Mouse (Mus musculus) ES-E14 (cell line): ENCODE data around the gene Aldh1l1. TPM values are rescaled to one million over a fixed set of nuclear protein-coding genes. Genes with fewer than 3 reads are reported as not detected.

ENCODE experiments used
- DNase-seq: peaks from one replicate; pipeline ENCODE4 v3.0.0-alpha.2; 2013; ENCODE audit warnings: low read depth, low spot score
- H3K27ac ChIP-seq: 2 replicates; pipeline ENCODE4 v1.5.1; 2012; ENCODE audit warnings: low read depth, mild to moderate bottlenecking, low read length, moderate library complexity, mixed read lengths; ENCODE audit not compliant: poor library complexity, insufficient read depth, severe bottlenecking
- H3K36me3 ChIP-seq: 2 replicates; pipeline ENCODE4 v1.6.1; 2012; ENCODE audit warnings: mild to moderate bottlenecking, low read length, moderate library complexity, mixed read lengths; ENCODE audit not compliant: control insufficient read depth, poor library complexity, insufficient read depth, severe bottlenecking
- H3K4me1 ChIP-seq, 2 experiments: fragments of 150-350 bp in 1 of 2; sonication (generic) in 1 of 2; 2 replicates each; pipeline ENCODE4 v1.6.1; 2012; ENCODE audit warnings: low read length in 2 of 2, mild to moderate bottlenecking in 1 of 2, mixed read lengths in 1 of 2; ENCODE audit not compliant: control insufficient read depth in 2 of 2, insufficient read depth in 2 of 2, poor library complexity in 1 of 2
- H3K4me3 ChIP-seq, 2 experiments: fragments of 150-350 bp in 1 of 2; sonication (generic) in 1 of 2; 2 replicates each; pipeline ENCODE4 v1.5.1; 2012; ENCODE audit warnings: low read length in 2 of 2, low read depth in 1 of 2, mild to moderate bottlenecking in 1 of 2, mixed read lengths in 1 of 2; ENCODE audit not compliant: insufficient read depth in 1 of 2, poor library complexity in 1 of 2, severe bottlenecking in 1 of 2
- H3K9ac ChIP-seq: 2 replicates; pipeline ENCODE4 v1.6.1; 2012; ENCODE audit warnings: low read depth, mild to moderate bottlenecking, low read length, mixed read lengths; ENCODE audit not compliant: poor library complexity, insufficient read depth, severe bottlenecking
- H3K9me3 ChIP-seq: fragments of 150-350 bp; sonication (generic); 2 replicates; pipeline ENCODE4 v1.6.1; 2012; ENCODE audit warnings: low read depth, mild to moderate bottlenecking, low read length; ENCODE audit not compliant: control insufficient read depth, insufficient read depth
- CHD2 ChIP-seq: IDR thresholded peaks from 2 replicates; pipeline ENCODE4 v1.6.1; 2014; ENCODE audit warnings: mild to moderate bottlenecking, low read depth, low read length, inconsistent platforms
- HCFC1 ChIP-seq: IDR thresholded peaks from 2 replicates; pipeline ENCODE4 v1.6.1; 2012; ENCODE audit warnings: low read length, inconsistent platforms, borderline replicate concordance; ENCODE audit not compliant: insufficient read depth
- MAFK ChIP-seq: IDR thresholded peaks from 2 replicates; pipeline ENCODE4 v1.6.1; 2014; ENCODE audit warnings: mild to moderate bottlenecking, low read depth, low read length, inconsistent platforms; ENCODE audit not compliant: insufficient read depth
- ZC3H11A ChIP-seq: IDR thresholded peaks from 2 replicates; pipeline ENCODE4 v1.6.1; 2012; ENCODE audit warnings: low read depth, mild to moderate bottlenecking, inconsistent platforms, low read length, borderline replicate concordance
- ZNF384 ChIP-seq: IDR thresholded peaks from 2 replicates; pipeline ENCODE4 v1.6.1; 2012; ENCODE audit warnings: low read depth, low read length, inconsistent platforms
- in situ Hi-C, 2 experiments: fragments of 600-800 bp; cut with MboI; formaldehyde crosslinking; loops; one replicate each; pipeline ENCODE4 v1.15.1; 2025; ENCODE audit warnings: low sequenced_read_pairs in 2 of 2, inconsistent platforms in 1 of 2; ENCODE audit not compliant: unreplicated experiment in 2 of 2
- total RNA-seq: library from RNA; depleted of rRNA; stranded (reverse); fragments of 300-350 nt; gene quantifications from 2 replicates; pipeline ENCODE4 v1.2.3, GENCODE M21; 2012

Gene Aldh1l1
- total RNA-seq, 1 experiment: 3.9 TPM

GRCm38 (mm10) chr6:90619936-90620335, 133.7 kb downstream of the Aldh1l1 start:
- Histone ChIP-seq H3K4me1 (peaks cover 0 to under 1% of the 10 kb centered on the region in 2 experiments; a peak in 1 of 4 replicates), H3K27ac (no peak overlapping the region), H3K4me3 (no peak overlapping the region), H3K9me3 (no peaks in the 10 kb centered on the region), H3K36me3 (no peaks in the 10 kb centered on the region), H3K9ac (no peak overlapping the region)
- no peak for DNase-seq
- no peak for TF ChIP-seq HCFC1
- TF ChIP-seq ZC3H11A: no peak
- no peak for TF ChIP-seq MAFK
- no peak for TF ChIP-seq CHD2
- TF ChIP-seq ZNF384: no peak
- in situ Hi-C loops: no loop called here

GRCm38 (mm10) chr6:90620791-90621583, 134.8 kb downstream of the Aldh1l1 start:
- peaks cover 0 to 2% of the 10 kb centered on the region in 2 experiments; a peak in 1 of 4 replicates for H3K4me1 ChIP-seq
- no peak for DNase-seq
- H3K27ac ChIP-seq: no peak overlapping the region
- H3K36me3 ChIP-seq: no peaks in the 10 kb centered on the region
- TF ChIP-seq ZNF384 (no peak), CHD2 (no peak), ZC3H11A (no peak), HCFC1 (no peak), MAFK (no peak)
- H3K9ac ChIP-seq: no peak overlapping the region
- H3K9me3 ChIP-seq: no peaks in the 10 kb centered on the region
- in situ Hi-C loops: no loop called here
- no peak overlapping the region for H3K4me3 ChIP-seq

- no peak for DNase-seq
- in situ Hi-C loops: no loop called here
- Histone ChIP-seq H3K9ac (no peak overlapping the region), H3K27ac (no peak overlapping the region), H3K9me3 (no peaks in the 10 kb centered on the region), H3K4me3 (no peak overlapping the region), H3K36me3 (no peaks in the 10 kb centered on the region), H3K4me1 (peaks cover 0 to 2% of the 10 kb centered on the region in 2 experiments; a peak in 1 of 4 replicates)
- no peak for TF ChIP-seq ZNF384
- no peak for TF ChIP-seq HCFC1
- no peak for TF ChIP-seq CHD2
- TF ChIP-seq MAFK: no peak
- TF ChIP-seq ZC3H11A: no peak
These were observed 135.3 kb downstream of the Aldh1l1 start for GRCm38 (mm10) chr6:90621584-90621890.

- H3K4me3 ChIP-seq: no peak overlapping the region
- peaks cover 0 to 2% of the 10 kb centered on the region in 2 experiments; a peak in 1 of 4 replicates for H3K4me1 ChIP-seq
- no peak for TF ChIP-seq MAFK
- no peak for TF ChIP-seq ZNF384
- TF ChIP-seq HCFC1: no peak
- no peak for TF ChIP-seq CHD2
- TF ChIP-seq ZC3H11A: no peak
- H3K9me3 ChIP-seq: no peaks in the 10 kb centered on the region
- no peak overlapping the region for H3K9ac ChIP-seq
- no peak overlapping the region for H3K27ac ChIP-seq
- in situ Hi-C loops: no loop called here
- no peak for DNase-seq
- H3K36me3 ChIP-seq: no peaks in the 10 kb centered on the region
These were observed 136.7 kb downstream of the Aldh1l1 start for GRCm38 (mm10) chr6:90622758-90623455.
